Mouse (Mus musculus) ovary, postnatal 36 days (tissue): ENCODE results near the gene Gmds.

ENCODE experiments used
- DNase-seq: peaks from one replicate; pipeline ENCODE4 v3.0.0; 2022; ENCODE audit warnings: low spot score, mixed read lengths

The Gmds gene

GRCm38 (mm10) chr13:32267184-32267775 lies 71.3 kb downstream of the Gmds start:
- DNase-seq, result no peak

- DNase-seq, result no peak
These were observed 71.8 kb downstream of the Gmds start for GRCm38 (mm10) chr13:32266721-32267120.

- DNase-seq, result peak; percentile 45
These were observed 82.4 kb downstream of the Gmds start for GRCm38 (mm10) chr13:32256121-32256520.

GRCm38 (mm10) chr13:32252276-32252675 lies 86.3 kb downstream of the Gmds start:
- DNase-seq, result no peak

GRCm38 (mm10) chr13:32242200-32242599 lies 96.3 kb downstream of the Gmds start:
- DNase-seq, result no peak

- peak; percentile 18 for DNase-seq
These were observed 102.3 kb downstream of the Gmds start for GRCm38 (mm10) chr13:32236269-32236678.

GRCm38 (mm10) chr13:32235046-32235445 lies 103.5 kb downstream of the Gmds start:
- DNase-seq, result no peak

- DNase-seq, result no peak
These were observed 104.5 kb downstream of the Gmds start for GRCm38 (mm10) chr13:32234019-32234418.

GRCm38 (mm10) chr13:32232391-32232790 lies 106.1 kb downstream of the Gmds start:
- no peak for DNase-seq

GRCm38 (mm10) chr13:32231956-32232355 lies 106.6 kb downstream of the Gmds start:
- no peak for DNase-seq

GRCm38 (mm10) chr13:32227874-32228562 lies 110.5 kb downstream of the Gmds start:
- DNase-seq, result no peak

- no peak for DNase-seq
These were observed 120.9 kb downstream of the Gmds start for GRCm38 (mm10) chr13:32217647-32218046.

GRCm38 (mm10) chr13:32213702-32214452 lies 124.7 kb downstream of the Gmds start:
- no peak for DNase-seq

GRCm38 (mm10) chr13:32212125-32212524 lies 126.4 kb downstream of the Gmds start:
- no peak for DNase-seq

- DNase-seq, result no peak
These were observed 131.2 kb downstream of the Gmds start for GRCm38 (mm10) chr13:32207172-32207908.

- no peak for DNase-seq
These were observed 158.6 kb downstream of the Gmds start for GRCm38 (mm10) chr13:32179906-32180305.

- DNase-seq, result no peak
These were observed 159.9 kb downstream of the Gmds start for GRCm38 (mm10) chr13:32178682-32179081.

- no peak for DNase-seq
These were observed 160.6 kb downstream of the Gmds start for GRCm38 (mm10) chr13:32177852-32178453.

- no peak for DNase-seq
These were observed 163.5 kb downstream of the Gmds start for GRCm38 (mm10) chr13:32175028-32175427.

- DNase-seq, result no peak
These were observed 169.4 kb downstream of the Gmds start for GRCm38 (mm10) chr13:32169173-32169572.

GRCm38 (mm10) chr13:32167806-32168205 lies 170.7 kb downstream of the Gmds start:
- no peak for DNase-seq

GRCm38 (mm10) chr13:32165581-32165980 lies 173.0 kb downstream of the Gmds start:
- DNase-seq, result no peak
